Mouse (Mus musculus) hindbrain, postnatal 0 days (tissue): ENCODE results near the gene Fryl. TPM values are rescaled to one million over a fixed set of nuclear protein-coding genes. Genes with fewer than 3 reads are reported as not detected.

Experiments used
- ATAC-seq: fragments of 200-750 bp; cut with Nextera tagmentation; 2 replicates; pipeline ENCODE4 v1.8.0; 2017; ENCODE audit warnings: mild to moderate bottlenecking, moderate TSS enrichment, moderate library complexity
- DNase-seq: peaks from one replicate; pipeline ENCODE4 v3.0.0-alpha.2; 2015; ENCODE audit warnings: low spot score
- H3K27ac ChIP-seq: fragments of 300-500 bp; sonication (generic); 2 replicates; pipeline ENCODE4 v1.5.1; 2014; ENCODE audit warnings: mild to moderate bottlenecking
- H3K27me3 ChIP-seq: fragments of 300-500 bp; sonication (generic); 2 replicates; pipeline ENCODE4 v1.6.1; 2014; ENCODE audit warnings: low read length, mixed read lengths; ENCODE audit not compliant: insufficient read depth
- H3K36me3 ChIP-seq: fragments of 300-500 bp; sonication (generic); 2 replicates; pipeline ENCODE4 v1.6.1; 2014; ENCODE audit warnings: low read length, mixed read lengths; ENCODE audit not compliant: insufficient read depth
- H3K4me1 ChIP-seq: fragments of 300-500 bp; sonication (generic); 2 replicates; pipeline ENCODE4 v1.6.1; 2014; ENCODE audit warnings: antibody characterized with exemption, low read length, mixed read lengths; ENCODE audit not compliant: insufficient read depth
- H3K4me2 ChIP-seq: fragments of 300-500 bp; sonication (generic); 2 replicates; pipeline ENCODE4 v1.6.1; 2014; ENCODE audit warnings: low read depth, mild to moderate bottlenecking, low read length, moderate library complexity, mixed read lengths
- H3K4me3 ChIP-seq: fragments of 300-500 bp; sonication (generic); 2 replicates; pipeline ENCODE4 v1.5.1; 2014; ENCODE audit warnings: low read length
- H3K9ac ChIP-seq: fragments of 300-500 bp; sonication (generic); replicated peaks from 2 replicates; pipeline ENCODE4 v1.6.1; 2014; ENCODE audit warnings: mild to moderate bottlenecking, low read length, moderate library complexity, mixed read lengths
- H3K9me3 ChIP-seq: fragments of 300-500 bp; sonication (generic); 2 replicates; pipeline ENCODE4 v1.6.1; 2016; ENCODE audit warnings: low read length, mixed read lengths
- CTCF ChIP-seq: IDR thresholded peaks from 2 replicates; pipeline ENCODE4 v1.5.1; 2016; ENCODE audit warnings: antibody characterized with exemption, control low read depth, low read depth
- WGBS: fragments of 180-500 bp; shearing (Covaris S2); extraction: QIAGEN DNeasy Blood & Tissue Kit; methylation state at CpG from one replicate; pipeline ENCODE4 v1.1.7; 2014; 5-methylcytosine and 5-hydroxymethylcytosine counted together
- polyA plus RNA-seq: library from polyadenylated mRNA; unstranded; fragments of >200 nt; fragmentation: Nextera tagmentation; extraction: Ambion mirVana; gene quantifications from 2 replicates; pipeline ENCODE4 v1.2.1, GENCODE M21; 2015
- total RNA-seq: library from RNA; depleted of rRNA; stranded (reverse); fragments of >200 nt; gene quantifications from 2 replicates; pipeline ENCODE4 v1.2.3, GENCODE M21; 2014

Fryl gene
- total and polyA plus RNA-seq, 2 experiments from 2014 or later, result 20.5 to 69.4 TPM

DNA sequence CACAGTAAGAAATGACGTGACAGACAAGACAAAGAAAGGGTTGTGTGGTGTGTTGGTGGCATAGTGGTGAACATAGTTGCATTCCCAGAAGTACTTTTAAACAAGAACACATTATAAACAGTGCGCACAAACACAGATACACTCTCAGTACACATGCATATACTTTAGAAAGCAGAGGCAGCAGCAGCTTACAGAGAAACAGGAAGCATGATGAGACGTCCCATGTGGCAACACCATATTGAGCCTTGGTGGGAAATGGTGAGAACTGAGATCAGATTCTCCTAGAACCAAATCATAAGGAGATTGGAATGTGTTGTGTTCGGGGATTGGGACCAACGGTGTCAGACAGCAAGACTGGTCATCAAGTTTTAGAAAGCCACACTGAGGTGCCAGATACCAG is 21.2 kb downstream of the Fryl start:
- no peak for TF ChIP-seq CTCF
- ATAC-seq, result no peak
- Histone ChIP-seq H3K27ac (no peak overlapping the region), H3K4me3 (no peak overlapping the region), H3K9ac (no peak overlapping the region), H3K4me2 (no peak overlapping the region), H3K4me1 (peaks cover 16% of the 10 kb centered on the region; the same call in 1 of the 2 replicates), H3K27me3 (no peaks in the 10 kb centered on the region), H3K36me3 (no peaks in the 10 kb centered on the region), H3K9me3 (no peaks in the 10 kb centered on the region)
- WGBS, result 73% methylated on average over 5 of the region's 5 CpGs
- no peak for DNase-seq

DNA sequence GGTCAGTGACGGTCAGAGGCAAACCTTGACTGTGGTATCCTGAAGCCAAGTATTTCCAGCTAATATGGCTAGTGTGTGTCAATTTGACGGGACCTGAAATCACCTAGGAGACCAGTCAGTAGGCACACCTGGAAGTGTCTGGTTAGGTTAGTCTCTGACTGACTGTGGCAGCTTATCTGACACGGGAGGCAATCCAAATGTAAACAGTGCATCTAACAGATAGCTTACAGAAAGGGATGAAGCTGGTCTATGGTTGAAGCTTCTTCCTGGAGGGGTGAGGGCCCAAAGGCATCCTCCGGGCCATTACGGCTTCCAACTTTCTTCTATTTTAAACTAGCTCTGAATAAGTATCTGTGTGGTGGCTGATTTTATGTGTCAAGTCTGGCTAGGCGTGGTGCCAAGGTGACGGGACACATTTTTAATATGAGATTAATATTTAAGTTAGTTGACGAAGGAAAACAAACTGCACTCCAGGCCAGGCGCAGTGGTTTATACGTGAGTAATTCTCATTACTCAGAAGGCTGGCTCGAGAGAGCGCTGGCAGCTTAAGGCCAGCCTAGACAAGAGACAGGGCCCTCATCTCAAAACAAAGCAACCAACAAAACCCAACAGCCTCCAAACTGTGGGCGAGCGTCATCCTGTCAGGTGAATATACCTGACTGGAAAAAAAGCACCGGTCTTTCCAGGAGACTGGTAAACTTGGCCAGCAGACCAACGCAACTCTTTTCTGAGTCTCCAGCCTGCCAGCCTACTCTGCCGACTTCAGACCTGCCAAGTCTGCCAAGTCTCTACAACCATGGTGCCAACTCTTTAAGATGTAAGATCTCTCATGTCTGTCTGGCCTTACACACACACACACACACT is 23.2 kb downstream of the Fryl start:
- Histone ChIP-seq H3K4me3 (no peak overlapping the region), H3K9ac (no peak overlapping the region), H3K4me2 (no peak overlapping the region), H3K36me3 (no peaks in the 10 kb centered on the region), H3K27me3 (no peaks in the 10 kb centered on the region), H3K4me1 (peaks cover 16% of the 10 kb centered on the region; the same call in 1 of the 2 replicates), H3K9me3 (no peaks in the 10 kb centered on the region), H3K27ac (no peak overlapping the region)
- 68% methylated on average over 17 of the region's 17 CpGs for WGBS
- no peak for DNase-seq
- no peak for ATAC-seq
- no peak for TF ChIP-seq CTCF

DNA sequence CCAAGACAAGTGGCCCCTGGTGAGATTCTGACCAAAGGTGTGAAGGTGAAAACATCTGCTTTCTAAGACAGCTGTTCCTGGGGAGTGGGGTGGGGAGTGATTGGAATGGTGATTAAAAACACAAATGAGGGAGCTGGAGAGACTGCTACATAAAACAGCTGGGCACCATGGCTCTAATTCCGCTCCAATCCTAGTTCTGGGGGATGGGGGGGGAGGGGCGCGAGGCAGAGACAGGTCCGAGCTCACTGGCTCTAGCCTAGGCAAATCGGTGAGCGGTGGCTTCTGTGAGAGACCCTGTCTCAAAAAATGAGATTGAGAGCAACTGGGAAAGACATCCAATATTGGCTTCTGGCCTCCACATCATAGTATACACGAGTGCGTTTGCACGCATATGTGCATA is 24.2 kb downstream of the Fryl start:
- Histone ChIP-seq H3K27ac (no peak overlapping the region), H3K36me3 (no peaks in the 10 kb centered on the region), H3K4me2 (no peak overlapping the region), H3K9ac (no peak overlapping the region), H3K9me3 (no peaks in the 10 kb centered on the region), H3K4me1 (peaks cover 19% of the 10 kb centered on the region; the same call in 1 of the 2 replicates), H3K4me3 (no peak overlapping the region), H3K27me3 (no peaks in the 10 kb centered on the region)
- TF ChIP-seq CTCF, result no peak
- ATAC-seq, result no peak
- 38% methylated on average over 9 of the region's 9 CpGs for WGBS
- DNase-seq, result no peak

DNA sequence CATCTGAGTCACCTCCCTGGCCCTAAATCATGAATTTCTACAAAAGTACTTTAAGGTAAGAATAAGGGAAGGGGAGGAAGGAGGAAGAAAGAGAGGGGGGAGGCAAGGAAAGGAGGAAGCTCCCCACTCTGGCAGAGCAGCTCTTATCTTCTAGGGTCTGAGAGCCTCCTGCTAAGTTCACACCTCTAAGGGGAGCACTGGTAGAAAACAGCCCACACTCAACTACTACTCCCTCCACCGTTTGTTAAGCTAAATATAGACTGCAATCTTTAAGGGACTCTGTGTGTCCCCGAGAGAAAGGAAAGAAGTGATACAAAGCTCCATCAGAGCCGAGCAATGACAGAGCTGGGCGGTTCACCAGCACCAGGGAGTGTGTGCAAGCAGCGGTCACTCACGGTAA is 24.6 kb downstream of the Fryl start:
- 23% methylated on average over 6 of the region's 6 CpGs for WGBS

DNA sequence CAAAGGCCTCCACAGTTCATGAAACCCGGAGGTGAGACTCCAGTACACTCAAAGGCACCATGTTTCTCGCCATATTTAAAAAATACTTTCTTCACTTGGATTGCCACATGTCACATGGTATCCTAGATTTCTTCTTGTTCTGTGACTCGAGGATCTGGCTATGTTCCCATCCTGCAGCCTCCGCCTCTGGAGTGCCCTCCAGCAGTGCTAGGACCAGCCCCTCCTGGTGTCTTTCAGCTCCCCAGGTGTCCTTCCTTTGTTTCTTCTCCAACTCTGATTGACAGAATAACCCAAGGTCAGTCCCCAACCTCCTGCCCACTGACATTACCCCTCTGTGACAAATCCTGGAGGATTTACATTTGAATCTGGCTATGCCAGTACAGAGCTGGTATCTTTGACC is 26.2 kb downstream of the Fryl start:
- H3K4me1 ChIP-seq, result peaks cover 19% of the 10 kb centered on the region; the same call in 1 of the 2 replicates
- no peak overlapping the region for H3K4me3 ChIP-seq
- no peaks in the 10 kb centered on the region for H3K9me3 ChIP-seq
- no peak overlapping the region for H3K9ac ChIP-seq
- TF ChIP-seq CTCF, result no peak
- H3K27me3 ChIP-seq, result no peaks in the 10 kb centered on the region
- H3K27ac ChIP-seq, result no peak overlapping the region
- no peak overlapping the region for H3K4me2 ChIP-seq
- DNase-seq (no peak), ATAC-seq (no peak)
- no peaks in the 10 kb centered on the region for H3K36me3 ChIP-seq
- 41% methylated on average over 4 of the region's 4 CpGs for WGBS

More for the DNA sequence above, 24.6 kb downstream of the Fryl start:
- Histone ChIP-seq H3K27ac (no peak overlapping the region), H3K4me1 (peaks cover 19% of the 10 kb centered on the region; the same call in 1 of the 2 replicates), H3K4me3 (no peak overlapping the region), H3K9ac (no peak overlapping the region), H3K4me2 (no peak overlapping the region), H3K9me3 (no peaks in the 10 kb centered on the region), H3K27me3 (no peaks in the 10 kb centered on the region), H3K36me3 (no peaks in the 10 kb centered on the region)
- no peak for TF ChIP-seq CTCF
- DNase-seq (no peak), ATAC-seq (no peak)

DNA sequence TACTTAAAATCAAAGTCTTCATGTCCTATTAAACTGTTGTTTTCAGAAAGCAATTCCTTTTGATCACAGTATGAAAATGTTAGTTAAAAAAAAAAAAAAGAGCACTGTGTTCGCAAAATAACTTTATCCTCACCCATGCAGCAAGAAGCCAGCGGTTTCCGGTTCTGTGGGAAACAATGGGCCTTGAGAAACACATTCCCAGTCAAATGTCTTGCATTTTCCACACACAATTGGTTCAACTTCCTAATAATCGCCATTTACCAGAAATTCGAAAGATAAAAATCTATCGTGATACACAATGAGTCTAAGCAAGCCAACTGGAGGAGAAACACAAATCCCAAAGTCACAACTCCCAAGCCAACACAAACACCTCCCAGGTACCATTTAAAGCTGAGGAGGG is 27.0 kb downstream of the Fryl start:
- H3K9ac ChIP-seq, result no peak overlapping the region
- no peaks in the 10 kb centered on the region for H3K27me3 ChIP-seq
- TF ChIP-seq CTCF, result no peak
- no peak overlapping the region for H3K4me2 ChIP-seq
- no peak for DNase-seq
- no peaks in the 10 kb centered on the region for H3K9me3 ChIP-seq
- no peak overlapping the region for H3K4me3 ChIP-seq
- no peaks in the 10 kb centered on the region for H3K36me3 ChIP-seq
- H3K27ac ChIP-seq, result no peak overlapping the region
- peaks cover 19% of the 10 kb centered on the region; the same call in 1 of the 2 replicates for H3K4me1 ChIP-seq
- ATAC-seq, result no peak
- WGBS, result 76% methylated on average over 6 of the region's 6 CpGs
